Mouse (Mus musculus): Measurements from ENCODE around the gene Tmem189.

DNA sequence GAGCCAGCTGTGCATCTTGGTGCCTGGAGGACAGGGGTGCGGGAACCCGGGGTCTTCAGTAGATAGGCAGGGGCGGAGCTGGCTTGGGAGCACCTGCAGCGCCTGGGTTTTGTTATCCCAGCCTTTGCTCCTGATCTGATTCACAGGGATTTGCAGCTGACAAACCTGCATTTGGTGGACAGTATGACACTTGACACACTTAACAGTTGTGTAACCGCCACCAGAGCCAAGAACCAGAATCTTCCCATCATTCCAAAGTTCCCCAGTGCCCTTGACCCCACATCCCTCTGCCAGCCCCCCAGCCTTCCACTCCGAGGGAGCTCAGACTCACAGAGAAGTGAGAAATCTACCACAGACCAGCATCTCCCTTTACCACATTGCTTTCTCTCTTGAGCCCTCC is 32.9 kb upstream of the Tmem189 start:
- no peak for TF ChIP-seq CTCF (IDR thresholded peaks at IDR 0.05; ENCODE audit: low read depth)
- TF ChIP-seq EP300 (IDR thresholded peaks at IDR 0.05; ENCODE audit: low read depth) = no peak

Data from heart, postnatal 0 days (tissue).